Mouse (Mus musculus) brain, embryonic 14.5 days (tissue): ENCODE measurements around the gene 1810055G02Rik.

Source experiments
- CTCF ChIP-seq: fragments of 200-500 bp; IDR thresholded peaks from 2 replicates; pipeline ENCODE4 v1.5.1; 2012; ENCODE audit warnings: inconsistent platforms, mild to moderate bottlenecking, moderate library complexity, borderline replicate concordance; ENCODE audit not compliant: insufficient read depth, insufficient read length; ENCODE audit errors: extremely low read depth
- POLR2A ChIP-seq: fragments of 200-500 bp; IDR thresholded peaks from 2 replicates; pipeline ENCODE4 v1.6.1; 2012; ENCODE audit warnings: mild to moderate bottlenecking, inconsistent platforms, borderline replicate concordance; ENCODE audit not compliant: poor library complexity, insufficient read depth, insufficient read length, severe bottlenecking; ENCODE audit errors: extremely low read depth

DNA sequence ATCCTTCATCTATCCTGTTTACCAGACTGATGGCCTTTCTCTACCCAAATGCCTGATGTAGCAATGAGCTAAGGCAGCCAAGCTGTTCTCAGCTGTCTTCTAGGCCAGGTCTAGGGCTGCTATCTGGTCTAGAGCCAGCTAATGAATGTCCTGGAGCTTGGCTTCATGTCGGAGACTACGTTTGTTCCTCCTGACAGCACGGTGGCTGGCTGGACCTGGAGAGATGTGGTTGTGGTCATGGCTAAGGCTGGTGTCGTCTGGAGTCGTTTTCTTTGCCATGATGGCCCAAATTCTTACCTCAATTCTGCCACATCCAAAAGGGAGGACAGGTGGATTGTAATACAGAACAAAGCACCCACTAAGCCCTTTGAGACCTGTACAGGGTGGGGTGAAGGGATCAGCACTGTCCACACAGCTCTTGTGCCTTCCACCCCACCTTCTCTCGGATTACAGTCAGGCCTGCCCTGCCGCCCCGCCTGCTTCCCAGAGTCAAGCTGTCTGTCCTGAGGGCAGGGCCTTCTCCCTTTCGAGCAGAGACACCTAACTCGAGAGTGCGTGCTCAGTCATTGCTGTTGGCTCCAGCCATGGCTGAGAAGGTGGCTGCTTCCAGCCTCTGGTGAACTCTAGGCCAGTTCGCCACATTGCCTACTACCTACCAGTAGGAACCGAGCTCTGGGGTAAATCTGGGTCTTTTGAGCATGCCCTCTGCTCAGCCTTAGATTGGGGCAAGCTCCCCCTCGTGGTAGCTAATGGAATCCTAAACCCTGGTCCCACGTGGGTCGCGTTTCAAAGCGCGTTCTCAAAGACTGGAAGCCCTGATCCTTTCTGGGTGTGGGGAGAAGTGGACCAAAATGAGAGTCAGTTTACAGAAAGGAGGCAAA is 10.6 kb downstream of the 1810055G02Rik start:
- TF ChIP-seq CTCF (peak; percentile 76), POLR2A (no peak)
